Mouse (Mus musculus) lung, postnatal 10 days (tissue): ENCODE data around the gene Rpl35a.
"Not testable (repeated sequence)": the region's sequence is repeated elsewhere in the genome, so short reads cannot be mapped to it uniquely, and the experiment has no call there.

ENCODE experiments used
- DNase-seq: peaks from one replicate; pipeline ENCODE4 v3.0.0; 2021

The Rpl35a gene

DNA sequence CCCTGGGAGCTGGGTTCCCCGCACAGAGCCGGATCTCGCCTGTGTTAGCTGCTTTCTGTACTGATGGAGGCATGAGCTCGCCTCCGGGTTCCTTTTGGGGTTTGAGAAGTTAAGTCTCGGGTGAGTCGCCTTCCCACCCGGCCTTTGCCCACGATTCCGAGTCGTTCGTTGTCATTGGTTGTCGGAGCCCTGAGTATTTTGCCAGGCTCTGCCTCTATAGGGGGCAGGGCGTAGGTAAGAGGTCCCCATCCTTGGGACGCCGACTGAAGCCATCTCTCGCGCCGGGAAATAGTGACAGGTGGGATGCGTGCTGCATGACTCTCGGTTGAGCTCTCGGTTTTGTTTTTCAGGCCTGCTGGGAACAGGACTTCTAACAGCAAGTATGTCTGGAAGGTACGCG lies 533 bp downstream of the Rpl35a start:
- DNase-seq: peak; percentile 45

DNA sequence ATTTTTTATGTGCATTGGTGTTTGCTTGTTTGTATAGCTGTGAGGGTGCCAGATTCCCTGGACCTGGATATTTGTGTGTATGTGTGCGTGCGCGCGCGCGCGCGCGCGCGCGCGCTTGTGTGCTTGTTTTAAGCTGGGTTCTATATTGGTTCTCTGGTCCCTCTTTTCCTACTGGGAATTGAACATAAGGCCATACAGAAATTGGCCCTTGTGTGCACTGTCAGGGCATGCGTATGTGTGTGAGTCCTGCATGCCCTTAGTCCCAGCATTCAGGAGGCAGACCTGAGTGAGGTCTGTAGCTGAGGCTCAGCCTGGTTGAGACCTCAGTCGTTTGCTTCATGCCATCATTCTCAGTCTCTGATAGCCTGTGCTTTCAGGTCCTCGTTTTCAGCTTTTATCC lies 1.8 kb downstream of the Rpl35a start:
- DNase-seq: no peak

DNA sequence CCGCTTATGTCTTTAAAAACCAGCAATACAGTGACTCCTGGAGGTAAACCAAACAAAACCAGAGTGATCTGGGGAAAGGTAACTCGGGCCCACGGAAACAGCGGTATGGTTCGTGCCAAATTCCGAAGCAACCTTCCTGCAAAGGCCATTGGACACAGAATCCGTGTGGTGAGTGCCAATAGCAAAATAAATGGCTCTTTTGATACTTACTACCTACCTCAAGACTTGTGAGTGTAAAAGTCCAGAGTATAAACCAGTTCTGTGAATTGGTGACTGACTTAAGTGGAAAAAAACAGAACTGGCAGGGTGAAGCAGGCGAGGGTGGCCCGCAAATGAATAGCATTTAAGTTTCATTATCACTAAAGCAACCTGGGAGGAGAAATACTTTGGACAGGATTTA lies 2.4 kb downstream of the Rpl35a start:
- not testable (repeated sequence) for DNase-seq

DNA sequence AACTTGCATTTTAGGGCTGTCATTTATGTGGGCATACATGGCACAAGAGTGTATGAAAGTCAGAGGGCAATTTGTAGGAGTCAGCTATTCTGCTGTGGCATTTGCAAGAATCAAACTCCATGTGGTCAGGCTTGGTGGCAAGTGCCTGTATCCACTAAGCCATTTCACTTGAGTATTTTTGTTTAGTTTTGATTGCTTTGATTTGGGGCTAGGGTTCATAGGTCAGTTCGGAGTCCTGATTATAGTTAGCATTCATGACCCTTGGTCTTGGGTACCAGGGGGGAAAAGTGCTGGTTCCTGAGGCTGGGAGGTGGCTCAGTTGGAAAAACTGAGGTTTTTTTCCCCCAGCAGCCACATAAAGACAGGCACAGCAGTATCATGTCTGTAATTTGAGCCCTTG lies 3.2 kb downstream of the Rpl35a start:
- DNase-seq: no peak

DNA sequence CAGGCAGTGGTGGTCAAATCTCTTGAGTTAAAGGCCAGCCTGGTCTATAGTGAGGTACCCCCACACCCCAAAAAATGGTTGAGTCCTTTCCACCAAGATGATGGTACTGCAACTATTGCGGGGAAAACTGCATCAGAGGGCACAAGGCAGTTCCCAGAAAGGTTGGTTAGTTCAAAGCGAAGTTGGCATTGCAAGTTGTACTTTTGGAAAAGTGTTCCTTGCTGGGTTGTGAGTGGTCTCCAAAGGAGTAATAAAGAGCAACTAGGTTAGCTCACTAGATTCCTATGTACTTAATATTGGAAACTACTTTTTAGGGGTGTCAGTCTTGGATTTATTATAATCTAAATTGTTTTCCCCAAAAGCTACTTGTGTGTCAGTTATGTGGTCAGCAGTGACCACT lies 4.7 kb downstream of the Rpl35a start:
- DNase-seq: no peak

DNA sequence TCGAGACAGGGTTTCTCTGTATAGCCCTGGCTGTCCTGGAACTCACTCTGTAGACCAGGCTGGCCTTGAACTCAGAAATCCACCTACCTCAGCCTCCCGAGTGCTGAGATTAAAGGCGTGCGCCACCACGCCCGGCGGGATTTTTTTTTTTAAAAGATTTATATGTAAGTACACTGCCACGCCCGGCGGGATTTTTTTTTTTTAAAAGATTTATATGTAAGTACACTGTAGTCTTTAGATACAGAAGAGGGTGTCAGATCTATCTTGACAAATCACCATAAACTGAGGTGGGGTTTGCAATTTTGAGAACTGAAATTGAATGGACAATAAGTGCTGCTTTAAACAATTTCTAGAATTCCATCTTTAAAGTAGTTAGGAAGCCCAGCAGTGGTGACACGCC lies 5.1 kb downstream of the Rpl35a start:
- DNase-seq: no peak

DNA sequence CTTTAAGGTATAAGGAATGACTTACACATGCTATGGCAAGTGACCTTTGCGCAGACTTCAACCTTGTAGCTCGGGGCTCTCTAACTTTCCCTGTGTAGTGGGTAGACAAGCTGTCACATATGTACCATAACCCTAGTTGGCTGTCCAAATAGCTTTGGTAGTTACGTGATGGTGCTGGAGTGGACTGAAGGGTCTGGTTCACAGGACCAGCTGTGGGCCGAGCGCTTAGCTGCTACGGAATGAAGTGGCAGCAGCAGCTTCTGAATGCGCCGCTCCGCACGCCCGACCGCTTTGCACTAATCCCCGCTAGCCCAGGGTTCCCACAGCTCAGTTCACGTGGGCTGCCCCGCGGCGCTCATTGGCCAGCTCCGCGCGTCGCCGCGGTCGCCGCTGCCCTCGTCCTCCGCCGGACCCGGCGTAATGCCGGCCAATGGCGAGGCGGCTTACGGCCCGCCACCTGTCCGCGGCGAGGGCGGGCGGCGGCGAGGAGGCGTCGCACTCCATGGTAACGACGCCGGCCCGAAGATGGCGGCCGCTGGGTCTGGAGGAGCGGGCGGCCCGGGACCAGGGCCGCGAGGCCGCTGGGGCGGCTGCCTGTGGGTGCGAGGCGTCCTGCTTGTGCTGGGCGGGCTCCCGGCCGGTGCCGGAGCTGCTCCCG lies 5.9 kb downstream of the Rpl35a start, which contains the start of gene Lmln:
Lmln (plus strand) TSS at position 498 of the 658 bp plus-strand sequence.
- DNase-seq: peak; percentile 93

DNA sequence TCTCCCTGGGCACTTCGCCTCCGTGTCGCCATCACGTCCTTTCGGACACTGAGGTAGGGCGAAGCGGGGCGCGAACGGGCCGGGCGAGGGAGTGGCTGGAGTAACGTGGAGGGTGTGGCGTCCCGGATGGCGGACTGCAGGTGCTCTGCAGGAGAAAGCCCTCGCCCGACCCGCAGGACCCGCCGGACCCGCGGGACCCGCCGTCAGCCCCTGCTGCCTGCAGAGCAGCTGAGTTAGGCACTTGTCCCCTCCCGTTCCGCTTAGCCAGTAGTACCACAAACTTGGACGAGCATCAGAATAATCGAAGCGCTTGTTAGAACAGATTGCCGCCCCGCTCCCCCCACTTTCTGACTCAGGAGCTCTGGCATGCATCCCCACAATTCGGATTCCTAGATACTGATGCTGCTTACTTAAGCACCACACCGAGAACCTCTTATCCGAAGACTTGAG lies 6.5 kb downstream of the Rpl35a start:
- DNase-seq: peak; percentile 66

DNA sequence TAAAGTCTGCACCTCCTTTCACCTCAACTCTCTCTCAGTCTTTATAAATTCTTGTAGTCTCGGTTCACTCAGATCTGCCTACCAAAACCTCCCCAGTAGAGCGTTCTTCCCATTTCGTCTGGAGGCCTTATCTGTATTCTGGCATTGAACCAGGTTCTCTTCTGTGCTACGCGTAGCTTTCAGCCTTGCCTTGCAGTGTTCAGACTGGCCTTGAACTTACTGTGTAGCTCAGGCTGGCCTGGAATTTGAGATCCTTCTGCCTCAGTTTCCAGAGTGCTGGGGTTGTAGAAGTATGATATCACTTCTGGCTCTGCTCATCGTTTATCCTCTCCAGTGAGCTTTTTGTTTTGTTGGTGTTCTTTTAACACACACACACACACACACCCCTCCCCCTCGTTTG lies 7.0 kb downstream of the Rpl35a start:
- DNase-seq: no peak

DNA sequence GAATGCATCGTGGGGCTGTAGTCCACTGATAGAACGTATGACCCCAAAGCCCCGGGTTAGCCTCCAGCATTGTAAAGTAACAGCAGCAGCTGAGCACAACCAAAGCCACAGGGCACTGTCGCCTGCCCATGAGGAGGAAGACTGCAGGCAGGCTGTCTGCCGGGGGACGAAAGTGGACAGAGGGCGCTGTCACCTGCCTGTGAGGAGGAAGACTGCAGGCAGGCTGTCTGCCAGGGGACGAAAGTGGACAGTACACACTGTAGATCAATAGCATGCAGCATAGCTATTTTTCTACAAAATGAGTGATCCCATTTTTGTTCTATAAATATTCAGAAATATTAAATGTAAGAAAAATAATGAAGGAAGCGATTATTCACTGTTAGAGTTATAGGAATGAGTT lies 8.4 kb downstream of the Rpl35a start:
- no peak for DNase-seq

DNA sequence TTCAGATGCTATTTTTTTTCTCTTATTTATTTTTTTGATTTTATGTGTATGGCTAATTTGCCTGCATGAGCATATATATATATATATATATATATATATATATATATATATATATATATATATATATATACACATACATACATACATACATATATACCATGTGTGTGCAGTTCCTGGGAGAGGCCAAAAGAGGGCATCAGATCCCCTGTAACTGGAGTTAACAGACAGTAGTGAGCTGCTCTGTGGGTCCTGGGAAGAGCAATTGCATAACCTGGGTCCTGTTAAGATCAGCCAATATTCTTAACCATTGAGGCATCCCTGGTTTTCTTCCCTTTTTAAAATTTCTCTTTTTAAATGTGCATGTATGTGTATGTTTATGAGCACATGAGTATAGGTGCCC lies 14.7 kb downstream of the Rpl35a start:
- DNase-seq: no peak

DNA sequence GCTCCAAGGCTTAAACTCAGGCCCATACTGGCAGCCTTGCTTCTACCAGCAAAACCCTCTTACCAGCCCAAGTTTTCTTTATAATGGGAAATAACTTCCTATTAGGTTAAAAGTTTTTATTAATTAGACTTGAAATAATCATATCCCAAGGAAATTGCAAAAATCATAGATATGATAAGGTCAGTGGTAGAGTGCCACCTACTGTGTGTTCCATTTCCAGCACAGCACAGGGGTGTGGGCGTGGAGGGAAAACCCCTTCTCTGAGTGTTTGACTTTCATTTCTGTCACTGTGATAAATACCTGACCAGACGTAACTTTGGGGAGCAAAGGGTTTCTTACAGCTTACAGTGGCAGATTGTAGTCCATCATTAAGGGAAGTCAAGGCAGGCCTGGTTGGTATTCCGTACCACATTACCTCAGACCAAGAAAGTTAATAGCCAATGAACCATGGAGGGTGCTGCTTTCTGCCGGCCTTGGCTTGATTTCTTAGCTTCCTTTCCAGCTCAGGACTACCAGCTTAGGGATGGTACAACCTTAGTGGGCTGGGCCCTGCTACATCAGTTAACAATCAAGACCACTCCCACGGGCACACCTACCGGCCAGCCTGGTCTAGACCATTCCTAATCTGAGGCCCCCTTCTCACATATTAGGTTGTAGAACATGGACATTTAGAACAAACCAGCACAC lies 16.8 kb downstream of the Rpl35a start:
- no peak for DNase-seq

DNA sequence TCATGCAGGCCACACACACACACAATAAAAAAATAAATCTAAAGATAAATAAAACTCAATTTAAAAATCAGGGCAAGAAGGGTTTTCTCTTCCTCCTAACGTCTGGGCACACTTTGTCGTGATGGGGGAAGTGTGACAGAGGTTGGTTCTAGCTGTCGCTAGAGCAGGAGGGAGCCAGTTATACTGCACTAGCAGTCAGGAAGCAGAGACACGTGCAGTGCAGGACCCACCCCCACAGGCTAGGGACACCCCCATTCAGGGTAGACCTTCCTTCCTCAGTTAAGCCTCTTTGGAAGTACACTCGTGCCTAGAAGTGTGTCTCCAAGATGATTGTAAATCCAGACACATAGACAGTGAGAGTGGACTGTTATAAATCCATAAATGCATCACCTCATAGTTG lies 18.7 kb downstream of the Rpl35a start:
- DNase-seq: no peak

DNA sequence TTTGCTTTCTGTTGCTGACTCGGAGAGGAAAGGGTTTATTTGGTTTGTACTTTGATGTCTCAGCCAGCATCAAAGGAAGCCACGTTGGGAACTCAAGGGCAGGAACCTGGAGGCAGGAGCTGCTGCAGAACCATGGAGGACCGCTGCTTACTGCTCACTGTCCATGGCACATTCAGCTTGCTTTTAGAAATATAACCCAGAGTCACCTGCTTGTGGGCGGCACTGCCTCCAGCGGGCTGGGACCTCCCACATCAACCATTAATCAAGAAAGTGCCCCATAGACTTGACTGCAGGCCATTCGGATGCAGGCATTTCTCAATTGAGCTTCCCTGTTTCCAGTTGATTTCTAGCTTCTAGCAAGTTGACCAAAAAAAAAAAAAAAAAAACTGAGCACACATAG lies 19.8 kb downstream of the Rpl35a start:
- no peak for DNase-seq

DNA sequence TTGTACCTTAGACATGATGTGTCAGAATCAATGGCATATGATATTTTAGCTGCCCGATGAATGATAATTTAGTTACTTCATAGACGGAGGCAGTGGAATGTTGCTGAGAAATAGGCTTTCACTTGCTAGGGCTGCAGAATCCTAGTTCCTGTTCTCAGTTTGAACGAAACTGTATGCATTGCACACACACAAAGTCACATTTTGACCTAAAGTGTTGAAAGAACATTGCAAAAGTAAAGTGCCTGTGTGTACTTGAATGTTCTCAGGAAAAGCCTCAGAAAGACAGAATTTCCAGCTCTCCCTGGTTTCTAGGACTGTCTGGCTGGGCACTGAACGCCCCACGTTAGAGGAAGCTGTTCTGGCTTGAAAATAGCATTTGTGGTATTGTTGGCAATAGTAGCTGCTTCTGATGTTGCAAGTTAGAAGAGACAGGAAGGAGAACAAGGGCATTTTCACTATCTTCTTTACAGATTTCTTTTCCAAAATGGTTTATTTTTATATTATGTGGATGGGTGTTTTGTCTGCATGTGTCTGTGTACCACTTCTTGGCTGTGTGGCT lies 20.9 kb downstream of the Rpl35a start:
- DNase-seq: no peak

DNA sequence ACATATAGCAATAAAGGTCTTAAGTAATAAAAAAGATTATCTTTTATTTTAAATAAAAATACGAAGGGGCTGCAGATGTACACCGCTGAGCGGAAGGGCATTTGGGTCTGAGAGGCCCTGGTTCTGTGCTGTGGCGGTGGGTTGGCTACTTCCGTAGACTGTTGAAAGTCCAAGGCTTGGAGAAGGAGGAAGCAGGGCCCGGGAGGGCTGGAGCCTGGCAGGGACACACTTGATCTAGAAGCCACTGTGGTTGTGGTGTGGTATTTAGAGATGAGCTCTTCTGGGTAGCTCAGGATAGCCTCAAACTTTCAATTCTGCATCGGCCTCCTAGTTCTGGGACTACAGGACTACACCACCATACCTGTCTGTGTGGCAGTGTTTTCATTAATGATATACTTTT lies 23.8 kb downstream of the Rpl35a start:
- no peak for DNase-seq

DNA sequence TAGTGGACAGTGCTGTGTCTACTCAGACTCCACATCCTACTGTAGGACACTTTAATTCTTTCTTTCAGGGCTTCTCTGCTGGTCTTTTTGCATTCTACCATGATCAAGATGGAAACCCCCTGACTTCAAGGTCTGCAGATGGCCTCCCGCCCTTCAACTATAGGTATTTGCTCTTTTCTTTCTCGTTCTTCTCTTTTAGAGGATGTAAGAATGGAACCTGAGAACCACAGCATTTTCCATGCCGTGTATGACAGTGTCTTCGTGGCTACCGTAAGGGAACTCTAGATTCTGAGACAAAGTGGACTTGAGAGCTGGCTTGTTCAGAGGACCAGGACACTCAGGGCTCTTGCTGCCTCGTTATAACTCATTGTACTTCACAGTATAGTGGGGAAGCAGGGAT lies 26.7 kb downstream of the Rpl35a start:
- DNase-seq: no peak

DNA sequence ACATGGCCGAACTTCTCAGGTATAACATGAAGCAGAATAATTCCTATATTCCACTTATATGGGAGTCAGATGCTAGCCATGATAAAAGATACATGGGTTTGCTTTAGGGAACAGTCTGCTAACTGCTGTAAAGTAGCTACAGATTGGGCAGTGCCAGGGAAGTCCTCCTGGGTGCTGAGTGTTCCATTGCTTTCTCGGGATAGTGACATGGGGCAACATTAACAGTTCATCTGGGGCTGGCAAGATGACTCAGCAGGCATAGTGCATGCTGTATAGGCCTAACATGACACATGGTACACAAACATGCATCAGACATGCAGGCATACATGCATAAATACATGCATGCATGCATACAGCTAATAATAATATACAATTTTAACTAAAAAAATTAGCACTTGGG lies 27.7 kb downstream of the Rpl35a start:
- no peak for DNase-seq

DNA sequence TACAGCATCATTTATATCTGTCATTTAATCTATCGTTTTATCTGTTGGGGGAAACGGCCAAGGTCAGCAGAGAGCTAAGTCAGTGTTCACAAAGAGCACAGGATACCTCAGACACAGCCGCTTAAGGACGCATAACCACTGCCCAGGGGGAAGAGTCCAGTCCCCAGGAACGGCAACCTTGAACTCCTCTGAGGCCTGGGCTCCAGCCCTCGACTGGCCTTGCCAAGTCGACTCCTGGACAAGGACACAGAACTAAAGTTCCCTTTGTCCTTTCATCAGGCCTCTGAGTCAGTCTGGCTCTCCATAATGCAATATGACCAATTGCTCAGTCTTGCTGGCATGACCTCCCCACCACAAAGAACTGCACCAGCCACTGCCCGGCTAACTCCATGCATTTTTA lies 29.4 kb downstream of the Rpl35a start:
- no peak for DNase-seq
